Mouse (Mus musculus) frontal cortex, postnatal 25 days (tissue): ENCODE results near the gene Styxl1.

Experiments used
- DNase-seq, 2 experiments: peaks; one replicate each; pipeline ENCODE4 v3.0.0; 2022; ENCODE audit warnings: low spot score in 2 of 2

Gene Styxl1

GRCm38 (mm10) chr5:135725991-135726390, 52.2 kb downstream of the Styxl1 start:
- DNase-seq, result no peak

- DNase-seq, result peak in 1 of 2 experiments; percentile 44
These were observed 52.8 kb downstream of the Styxl1 start for GRCm38 (mm10) chr5:135725391-135725841.

- DNase-seq, result no peak
These were observed 53.5 kb downstream of the Styxl1 start for GRCm38 (mm10) chr5:135724536-135725322.

GRCm38 (mm10) chr5:135723165-135723751, 54.9 kb downstream of the Styxl1 start:
- no peak for DNase-seq

- no peak for DNase-seq
These were observed 56.1 kb downstream of the Styxl1 start for GRCm38 (mm10) chr5:135722121-135722520.

- no peak for DNase-seq
These were observed 57.1 kb downstream of the Styxl1 start for GRCm38 (mm10) chr5:135721076-135721475.

GRCm38 (mm10) chr5:135720121-135720520, 58.1 kb downstream of the Styxl1 start:
- no peak for DNase-seq

- DNase-seq, result no peak
These were observed 58.5 kb downstream of the Styxl1 start for GRCm38 (mm10) chr5:135719586-135720120.

GRCm38 (mm10) chr5:135715624-135716023, 62.6 kb downstream of the Styxl1 start:
- DNase-seq, result no peak

- peak in 1 of 2 experiments; percentile 52 for DNase-seq
These were observed 64.6 kb downstream of the Styxl1 start for GRCm38 (mm10) chr5:135713441-135714218.

GRCm38 (mm10) chr5:135712803-135713202, 65.4 kb downstream of the Styxl1 start:
- DNase-seq, result no peak

GRCm38 (mm10) chr5:135711582-135712355, 66.4 kb downstream of the Styxl1 start:
- DNase-seq, result no peak

GRCm38 (mm10) chr5:135710599-135711214, 67.5 kb downstream of the Styxl1 start:
- no peak for DNase-seq

- no peak for DNase-seq
These were observed 68.5 kb downstream of the Styxl1 start for GRCm38 (mm10) chr5:135709716-135710115.

GRCm38 (mm10) chr5:135707855-135708254, 70.3 kb downstream of the Styxl1 start:
- DNase-seq, result no peak

GRCm38 (mm10) chr5:135707039-135707438, 71.1 kb downstream of the Styxl1 start:
- DNase-seq, result no peak

- no peak for DNase-seq
These were observed 72.8 kb downstream of the Styxl1 start for GRCm38 (mm10) chr5:135705383-135705782.

- no peak for DNase-seq
These were observed 74.8 kb downstream of the Styxl1 start for GRCm38 (mm10) chr5:135703431-135703830.

GRCm38 (mm10) chr5:135702682-135703192, 75.4 kb downstream of the Styxl1 start:
- peak in 1 of 2 experiments; percentile 53 for DNase-seq

- DNase-seq, result no peak
These were observed 76.0 kb downstream of the Styxl1 start for GRCm38 (mm10) chr5:135702190-135702589.

- no peak for DNase-seq
These were observed 76.6 kb downstream of the Styxl1 start for GRCm38 (mm10) chr5:135701601-135702000.
